Mouse (Mus musculus) layer of hippocampus, postnatal 36 days (tissue): Measurements from ENCODE around the gene Fbxw7. TPM values are rescaled to one million over a fixed set of nuclear protein-coding genes. Genes with fewer than 3 reads are reported as not detected.
A peak's percentile ranks its signal among the peaks of the same experiment; 100 is the strongest.

Experiments
- DNase-seq, 2 experiments: peaks; one replicate each; pipeline ENCODE4 v3.0.0; 2022
- total RNA-seq, 2 experiments: library from RNA; stranded (reverse); gene quantifications; 2 replicates each; pipeline ENCODE4 v1.2.3; 2021

Gene Fbxw7
- total RNA-seq, 2 experiments from 2014 or later = 144 to 153 TPM

- no peak for DNase-seq
Measured at GRCm38 (mm10) chr3:84952585-84953187, 137.6 kb downstream of the Fbxw7 start.

DNA sequence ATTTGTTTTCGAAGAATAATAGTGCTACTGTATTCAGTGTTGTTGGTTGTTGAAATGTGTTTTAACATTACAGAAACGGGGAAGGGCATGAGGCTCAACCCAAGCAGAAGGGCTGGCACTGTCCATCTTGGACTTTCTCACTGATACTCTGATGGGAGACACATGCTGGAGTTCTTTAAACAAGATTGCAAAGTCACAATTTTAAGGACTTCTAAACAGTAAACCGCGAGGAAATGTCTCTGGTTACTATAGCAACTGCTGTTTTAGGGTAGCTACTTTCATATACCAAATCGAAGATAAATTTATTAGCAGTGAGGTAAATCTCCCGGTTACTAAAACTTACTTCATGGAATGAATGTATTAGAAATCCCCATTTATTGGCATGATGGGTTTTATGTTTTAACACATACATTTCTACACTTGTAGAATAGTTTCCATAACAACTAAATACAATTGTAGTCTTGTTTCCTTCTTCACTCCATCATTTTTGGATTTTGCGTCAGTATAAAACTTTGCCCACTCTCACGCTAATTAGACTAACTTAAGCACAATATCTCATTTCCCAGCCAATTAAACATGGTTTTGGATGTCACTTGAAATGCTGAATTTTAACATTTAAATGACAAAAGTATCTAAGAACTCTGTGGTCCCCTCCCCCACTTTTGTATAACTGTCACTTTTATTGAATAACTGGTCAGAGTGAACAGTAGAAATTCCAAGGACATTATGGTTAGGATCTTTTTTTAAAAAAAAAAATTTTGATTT lies 140.1 kb downstream of the Fbxw7 start:
- no peak for DNase-seq

- no peak for DNase-seq
Measured at GRCm38 (mm10) chr3:84955857-84956256, 140.8 kb downstream of the Fbxw7 start.

GRCm38 (mm10) chr3:84965156-84965555 lies 150.1 kb downstream of the Fbxw7 start:
- no peak for DNase-seq

GRCm38 (mm10) chr3:84967364-84967763 lies 152.3 kb downstream of the Fbxw7 start:
- DNase-seq = no peak

GRCm38 (mm10) chr3:84971561-84971960 lies 156.5 kb downstream of the Fbxw7 start:
- no peak for DNase-seq

GRCm38 (mm10) chr3:84972881-84973280 lies 157.8 kb downstream of the Fbxw7 start:
- no peak for DNase-seq

DNA sequence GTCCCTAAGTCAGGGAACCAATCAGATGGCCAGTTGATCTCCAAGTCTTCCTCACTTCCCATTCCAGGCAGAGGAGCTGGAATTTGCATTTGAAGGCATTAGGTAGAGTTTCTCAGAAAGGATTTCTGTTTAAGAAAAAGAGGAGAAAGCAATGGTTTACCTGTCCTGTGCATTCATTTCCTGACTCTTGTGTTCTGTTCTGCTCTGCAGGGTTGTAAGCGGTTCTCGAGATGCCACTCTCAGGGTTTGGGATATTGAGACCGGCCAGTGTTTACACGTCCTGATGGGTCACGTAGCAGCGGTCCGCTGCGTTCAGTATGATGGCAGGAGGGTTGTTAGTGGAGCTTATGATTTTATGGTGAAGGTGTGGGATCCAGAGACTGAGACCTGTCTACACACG lies 159.1 kb downstream of the Fbxw7 start:
- no peak for DNase-seq

- DNase-seq = no peak
Measured at GRCm38 (mm10) chr3:84978676-84979075, 163.6 kb downstream of the Fbxw7 start.

DNA sequence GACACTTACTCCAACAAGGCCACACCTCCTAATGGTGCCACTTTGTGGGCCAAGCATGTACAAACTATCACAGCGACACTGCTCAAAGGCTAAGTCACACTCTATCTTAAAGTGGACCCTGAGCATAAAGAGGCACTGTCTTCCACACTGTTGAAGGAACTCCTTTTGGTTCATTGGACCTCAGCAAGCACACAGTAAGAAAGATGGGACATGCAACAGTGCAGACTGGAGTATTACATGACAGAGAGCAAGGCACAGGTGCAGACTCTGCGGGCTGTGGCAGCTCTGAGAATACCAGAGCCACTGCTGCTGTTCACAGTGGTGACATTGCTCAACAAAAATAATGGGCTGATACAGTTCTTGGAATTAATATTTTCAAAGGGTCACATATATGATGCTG lies 165.1 kb downstream of the Fbxw7 start:
- DNase-seq = no peak

- no peak for DNase-seq
Measured at GRCm38 (mm10) chr3:84982688-84983087, 167.6 kb downstream of the Fbxw7 start.

- DNase-seq = peak; percentile 45 to 51
Measured at GRCm38 (mm10) chr3:84985121-84985625, 170.1 kb downstream of the Fbxw7 start.

DNA sequence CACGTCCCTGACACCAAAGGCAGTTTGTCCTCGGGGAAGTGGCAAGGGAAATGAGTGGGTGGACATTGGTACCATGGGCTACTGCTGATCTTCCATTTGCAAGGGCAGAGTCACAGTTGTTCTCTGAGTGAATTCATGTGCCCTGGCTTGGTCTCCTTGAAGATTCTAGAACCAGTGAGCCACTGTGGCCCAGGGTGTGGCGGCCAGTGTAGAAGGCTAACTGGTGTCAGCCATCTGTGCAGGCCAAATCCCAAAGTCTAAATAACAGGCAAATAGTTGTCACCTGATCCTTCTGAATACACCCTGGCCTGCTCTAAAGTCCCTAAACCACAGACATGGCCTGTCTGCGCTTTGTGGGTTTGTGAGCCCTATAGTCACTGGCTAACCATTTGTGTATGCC lies 173.8 kb downstream of the Fbxw7 start:
- DNase-seq = no peak

- no peak for DNase-seq
Measured at GRCm38 (mm10) chr3:85005257-85005656, 190.2 kb downstream of the Fbxw7 start.

- DNase-seq = no peak
Measured at GRCm38 (mm10) chr3:85012889-85013288, 197.8 kb downstream of the Fbxw7 start.

DNA sequence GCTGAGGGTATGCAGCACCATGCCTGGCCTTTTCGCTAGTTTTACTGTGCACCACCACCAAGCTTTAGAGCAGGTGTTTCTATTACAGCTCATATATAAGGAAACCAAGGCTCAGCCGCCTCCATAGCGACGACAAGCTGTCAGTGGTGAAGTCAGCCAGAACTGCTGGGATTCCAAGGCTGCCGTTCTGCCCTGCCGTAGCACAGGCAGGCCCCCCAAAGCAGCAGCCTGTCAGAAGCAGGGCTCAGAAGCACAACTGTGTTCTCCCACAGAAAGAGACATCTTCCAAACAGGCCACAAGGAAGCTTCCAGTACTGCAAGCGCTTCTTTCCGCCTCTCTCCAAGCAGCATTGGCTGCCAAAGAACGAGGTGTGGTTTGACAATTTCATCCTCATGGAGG lies 200.6 kb downstream of the Fbxw7 start:
- peak; percentile 71 to 73 for DNase-seq

- no peak for DNase-seq
Measured at GRCm38 (mm10) chr3:85020137-85020536, 205.1 kb downstream of the Fbxw7 start.

GRCm38 (mm10) chr3:85021816-85022215 lies 206.7 kb downstream of the Fbxw7 start:
- no peak for DNase-seq

DNA sequence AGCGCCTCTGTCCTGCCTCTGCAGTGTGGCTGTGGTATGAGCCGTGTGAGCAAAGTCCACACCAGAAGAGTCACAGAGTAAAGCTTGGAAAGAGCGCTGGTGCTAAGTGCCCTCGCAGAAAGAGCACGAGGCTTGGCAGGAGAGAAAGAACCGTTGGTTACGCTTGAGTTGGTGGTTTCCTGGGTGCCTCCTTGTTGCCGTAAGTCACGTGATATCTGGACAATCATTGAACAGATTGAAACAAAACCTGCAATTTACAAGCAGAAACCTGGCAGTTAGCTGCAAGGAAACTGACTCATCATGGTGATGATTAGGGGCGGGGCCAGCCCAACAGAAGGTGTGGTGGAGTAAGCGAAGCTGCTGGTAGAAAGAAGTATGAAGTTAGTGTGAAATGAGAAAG lies 207.7 kb downstream of the Fbxw7 start:
- no peak for DNase-seq

GRCm38 (mm10) chr3:85024237-85024636 lies 209.2 kb downstream of the Fbxw7 start:
- DNase-seq = no peak

- peak; percentile 42 to 45 for DNase-seq
Measured at GRCm38 (mm10) chr3:85024817-85025705, 210.0 kb downstream of the Fbxw7 start.
